Mouse (Mus musculus): ENCODE results near the gene Rnf5. TPM values are rescaled to one million over a fixed set of nuclear protein-coding genes. Genes with fewer than 3 reads are reported as not detected.

The Rnf5 gene
- polyA plus RNA-seq, 1 experiment from 2014 or later = 82.9 TPM

GRCm38 (mm10) chr17:34559116-34559515 is 44.4 kb downstream of the Rnf5 start:
- ATAC-seq (ENCODE audit: low FRiP score, low TSS enrichment) (no peak), DNase-seq (ENCODE audit: low spot score) (no peak)
- no peak overlapping the region for H3K9ac ChIP-seq (ENCODE audit: low read length)
- no peak for TF ChIP-seq EP300 (optimal IDR thresholded peaks at IDR 0.05)
- TF ChIP-seq CTCF (IDR thresholded peaks at IDR 0.05; ENCODE audit: low read depth) = no peak
- no peaks in the 10 kb centered on the region for H3K9me3 ChIP-seq (ENCODE audit: control insufficient read depth, low read length)
- H3K4me3 ChIP-seq (ENCODE audit: low read depth, low read length) = no peak overlapping the region
- WGBS = 75% methylated on average over 7 of the region's 7 CpGs
- H3K4me2 ChIP-seq (replicated peaks; ENCODE audit: low read depth) = no peak overlapping the region
- no peak overlapping the region for H3K27ac ChIP-seq (replicated peaks)
- H3K27me3 ChIP-seq (ENCODE audit: control insufficient read depth, insufficient read depth, low read length) = no peaks in the 10 kb centered on the region
- peaks cover under 1% of the 10 kb centered on the region; the same call in 1 of the 2 replicates for H3K4me1 ChIP-seq (replicated peaks; ENCODE audit: control insufficient read depth, insufficient read depth)
- no peaks in the 10 kb centered on the region for H3K36me3 ChIP-seq (ENCODE audit: control insufficient read depth, insufficient read depth, low read length)

- WGBS = 62% methylated on average over 11 of the region's 11 CpGs
- TF ChIP-seq EP300 (optimal IDR thresholded peaks at IDR 0.05) (no peak), CTCF (IDR thresholded peaks at IDR 0.05; ENCODE audit: low read depth) (no peak)
Measured at GRCm38 (mm10) chr17:34557411-34557810, 46.1 kb downstream of the Rnf5 start.

GRCm38 (mm10) chr17:34556406-34556805 is 47.1 kb downstream of the Rnf5 start:
- Histone ChIP-seq H3K27ac (replicated peaks) (no peak overlapping the region), H3K4me3 (ENCODE audit: low read depth, low read length) (no peak overlapping the region), H3K4me2 (replicated peaks; ENCODE audit: low read depth) (no peak overlapping the region), H3K36me3 (ENCODE audit: control insufficient read depth, insufficient read depth, low read length) (no peaks in the 10 kb centered on the region), H3K9ac (ENCODE audit: low read length) (no peak overlapping the region), H3K4me1 (replicated peaks; ENCODE audit: control insufficient read depth, insufficient read depth) (no peaks in the 10 kb centered on the region), H3K9me3 (ENCODE audit: control insufficient read depth, low read length) (no peaks in the 10 kb centered on the region), H3K27me3 (ENCODE audit: control insufficient read depth, insufficient read depth, low read length) (no peaks in the 10 kb centered on the region)
- ATAC-seq (ENCODE audit: low FRiP score, low TSS enrichment) (no peak), DNase-seq (ENCODE audit: low spot score) (no peak)
- TF ChIP-seq CTCF (IDR thresholded peaks at IDR 0.05; ENCODE audit: low read depth) = no peak
- TF ChIP-seq EP300 (optimal IDR thresholded peaks at IDR 0.05) = no peak
- WGBS = 77% methylated on average over 8 of the region's 8 CpGs

More at GRCm38 (mm10) chr17:34557411-34557810, 46.1 kb downstream of the Rnf5 start:
- H3K9me3 ChIP-seq (ENCODE audit: control insufficient read depth, low read length) = no peaks in the 10 kb centered on the region
- H3K27me3 ChIP-seq (ENCODE audit: control insufficient read depth, insufficient read depth, low read length) = no peaks in the 10 kb centered on the region
- ATAC-seq (ENCODE audit: low FRiP score, low TSS enrichment) (no peak), DNase-seq (ENCODE audit: low spot score) (no peak)
- H3K27ac ChIP-seq (replicated peaks) = no peak overlapping the region
- no peak overlapping the region for H3K4me2 ChIP-seq (replicated peaks; ENCODE audit: low read depth)
- no peaks in the 10 kb centered on the region for H3K36me3 ChIP-seq (ENCODE audit: control insufficient read depth, insufficient read depth, low read length)
- H3K9ac ChIP-seq (ENCODE audit: low read length) = no peak overlapping the region
- H3K4me1 ChIP-seq (replicated peaks; ENCODE audit: control insufficient read depth, insufficient read depth) = no peaks in the 10 kb centered on the region
- H3K4me3 ChIP-seq (ENCODE audit: low read depth, low read length) = no peak overlapping the region

GRCm38 (mm10) chr17:34555483-34555882 is 48.0 kb downstream of the Rnf5 start:
- WGBS = 17% methylated on average over 5 of the region's 5 CpGs

More at GRCm38 (mm10) chr17:34555483-34555882, 48.0 kb downstream of the Rnf5 start:
- Histone ChIP-seq H3K9ac (ENCODE audit: low read length) (no peak overlapping the region), H3K4me1 (replicated peaks; ENCODE audit: control insufficient read depth, insufficient read depth) (no peaks in the 10 kb centered on the region), H3K4me2 (replicated peaks; ENCODE audit: low read depth) (no peak overlapping the region), H3K27ac (replicated peaks) (no peak overlapping the region), H3K27me3 (ENCODE audit: control insufficient read depth, insufficient read depth, low read length) (no peaks in the 10 kb centered on the region), H3K9me3 (ENCODE audit: control insufficient read depth, low read length) (no peaks in the 10 kb centered on the region), H3K4me3 (ENCODE audit: low read depth, low read length) (no peak overlapping the region), H3K36me3 (ENCODE audit: control insufficient read depth, insufficient read depth, low read length) (no peaks in the 10 kb centered on the region)
- peak; percentile 53; the same call in 1 of the 2 replicates for ATAC-seq (ENCODE audit: low FRiP score, low TSS enrichment)
- DNase-seq (ENCODE audit: low spot score) = peak; percentile 84
- TF ChIP-seq EP300 (optimal IDR thresholded peaks at IDR 0.05) (no peak), CTCF (IDR thresholded peaks at IDR 0.05; ENCODE audit: low read depth) (peak; percentile 97)

Other genes starting within 250 kb of the Rnf5 start
- 0.13 and 0.16 TPM in 2 replicates for gene Btnl2, start 248.9 kb downstream of the Rnf5 start, polyA plus RNA-seq (2015; fragmentation: Nextera tagmentation; extraction: Ambion mirVana)
- 0.04 TPM in 1 of 2 replicates, not detected in the other for gene Btnl1, start 226.6 kb downstream of the Rnf5 start, polyA plus RNA-seq (2015; fragmentation: Nextera tagmentation; extraction: Ambion mirVana)
- gene BC051142, start 204.9 kb downstream of the Rnf5 start, polyA plus RNA-seq (2015; fragmentation: Nextera tagmentation; extraction: Ambion mirVana) = 0.59 and 0.86 TPM in 2 replicates
- 4.7 and 5.0 TPM in 2 replicates for gene Btnl4, start 126.4 kb downstream of the Rnf5 start, polyA plus RNA-seq (2015; fragmentation: Nextera tagmentation; extraction: Ambion mirVana)
- 1.1 TPM in 2 replicates for gene Btnl6, start 86.3 kb downstream of the Rnf5 start, polyA plus RNA-seq (2015; fragmentation: Nextera tagmentation; extraction: Ambion mirVana)
- 2.4 and 3.1 TPM in 2 replicates for gene Notch4, start 39.4 kb downstream of the Rnf5 start, polyA plus RNA-seq (2015; fragmentation: Nextera tagmentation; extraction: Ambion mirVana)
- gene Gpsm3, start 13.9 kb downstream of the Rnf5 start, polyA plus RNA-seq (2015; fragmentation: Nextera tagmentation; extraction: Ambion mirVana) = 7.8 and 8.2 TPM in 2 replicates
- 4.3 and 4.6 TPM in 2 replicates for gene Pbx2, start 12.4 kb downstream of the Rnf5 start, polyA plus RNA-seq (2015; fragmentation: Nextera tagmentation; extraction: Ambion mirVana)
- gene Ager, start 5.8 kb downstream of the Rnf5 start, polyA plus RNA-seq (2015; fragmentation: Nextera tagmentation; extraction: Ambion mirVana) = 1.5 and 1.8 TPM in 2 replicates
- 27.6 and 31.3 TPM in 2 replicates for gene Agpat1, start 572 bp upstream of the Rnf5 start, polyA plus RNA-seq (2015; fragmentation: Nextera tagmentation; extraction: Ambion mirVana)
- 4.4 and 4.9 TPM in 2 replicates for gene Egfl8, start 12.3 kb upstream of the Rnf5 start, polyA plus RNA-seq (2015; fragmentation: Nextera tagmentation; extraction: Ambion mirVana)
- gene Ppt2, start 24.8 kb upstream of the Rnf5 start, polyA plus RNA-seq (2015; fragmentation: Nextera tagmentation; extraction: Ambion mirVana) = 16.5 and 18.7 TPM in 2 replicates
- gene Prrt1, start 25.8 kb upstream of the Rnf5 start, polyA plus RNA-seq (2015; fragmentation: Nextera tagmentation; extraction: Ambion mirVana) = 0.44 and 0.67 TPM in 2 replicates
- gene Fkbpl, start 41.1 kb upstream of the Rnf5 start, polyA plus RNA-seq (2015; fragmentation: Nextera tagmentation; extraction: Ambion mirVana) = 12.4 and 12.8 TPM in 2 replicates
- gene Atf6b, start 43.5 kb upstream of the Rnf5 start, polyA plus RNA-seq (2015; fragmentation: Nextera tagmentation; extraction: Ambion mirVana) = 35.4 and 39.3 TPM in 2 replicates
- gene Tnxb, start 66.8 kb upstream of the Rnf5 start, polyA plus RNA-seq (2015; fragmentation: Nextera tagmentation; extraction: Ambion mirVana) = 1.9 and 2.4 TPM in 2 replicates
- 0.73 and 1.3 TPM in 2 replicates for gene C4b, start 140.2 kb upstream of the Rnf5 start, polyA plus RNA-seq (2015; fragmentation: Nextera tagmentation; extraction: Ambion mirVana)
- gene Cyp21a1, start 200.9 kb upstream of the Rnf5 start, polyA plus RNA-seq (2015; fragmentation: Nextera tagmentation; extraction: Ambion mirVana) = 0.06 TPM in 1 of 2 replicates, not detected in the other
- 20.8 and 23.1 TPM in 2 replicates for gene Stk19, start 233.3 kb upstream of the Rnf5 start, polyA plus RNA-seq (2015; fragmentation: Nextera tagmentation; extraction: Ambion mirVana)
- 29.6 and 32.2 TPM in 2 replicates for gene Dxo, start 233.3 kb upstream of the Rnf5 start, polyA plus RNA-seq (2015; fragmentation: Nextera tagmentation; extraction: Ambion mirVana)
- 22.5 and 23.6 TPM in 2 replicates for gene Skiv2l, start 246.5 kb upstream of the Rnf5 start, polyA plus RNA-seq (2015; fragmentation: Nextera tagmentation; extraction: Ambion mirVana)
- gene Nelfe, start 246.7 kb upstream of the Rnf5 start, polyA plus RNA-seq (2015; fragmentation: Nextera tagmentation; extraction: Ambion mirVana) = 50.0 and 53.8 TPM in 2 replicates

Data from stomach, postnatal 0 days (tissue).